Mouse (Mus musculus): ENCODE data around the gene Ddx41. TPM values are rescaled to one million over a fixed set of nuclear protein-coding genes. Genes with fewer than 3 reads are reported as not detected.

The Ddx41 gene
- total and polyA plus RNA-seq, 3 experiments: 59.1 to 101 (median 60.8) TPM

DNA sequence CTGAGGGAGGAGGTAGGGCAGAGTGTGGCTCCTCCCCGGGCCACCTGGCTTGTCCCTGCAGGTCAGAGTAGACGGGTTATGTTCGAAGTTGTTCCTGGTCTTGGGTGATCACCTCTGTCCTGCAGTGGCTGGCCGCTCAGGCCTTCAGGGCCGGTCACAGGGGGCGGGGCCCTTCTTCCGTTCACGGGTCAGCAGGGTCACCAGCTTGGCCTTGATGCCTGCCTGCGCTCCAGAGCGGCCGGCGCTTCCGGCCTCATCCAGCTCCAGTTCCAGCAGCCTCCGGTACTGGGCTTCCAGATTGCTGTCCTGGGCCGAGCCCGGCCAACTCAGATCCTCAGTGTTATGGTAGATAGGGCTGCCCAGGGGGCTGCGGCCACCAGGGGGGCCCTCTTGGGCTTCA is 13.2 kb downstream of the Ddx41 start:
- Histone ChIP-seq H3K4me1 (ENCODE audit: insufficient read depth, low read depth, low read length) (peaks cover 11% of the 10 kb centered on the region), H3K27me3 (ENCODE audit: insufficient read depth, low read length) (peaks cover 42% of the 10 kb centered on the region), H3K9me3 (replicated peaks) (peaks cover 6% of the 10 kb centered on the region; the same call in 1 of the 2 replicates), H3K36me3 (replicated peaks) (peaks cover 4% of the 10 kb centered on the region), H3K4me3 (ENCODE audit: low read depth, low read length) (no peak overlapping the region)
- ATAC-seq (ENCODE audit: extremely low read depth, insufficient number of reproducible peaks, low FRiP score, poor library complexity, severe bottlenecking) (no peak), DNase-seq (ENCODE audit: low spot score) (no peak)
- no peak for TF ChIP-seq TAL1 (conservative IDR thresholded peaks at IDR 0.05; ENCODE audit: low read depth, low read length)
- no peak for TF ChIP-seq POLR2AphosphoS5 (IDR thresholded peaks at IDR 0.05; ENCODE audit: insufficient replicate concordance, low read depth, low read length)

DNA sequence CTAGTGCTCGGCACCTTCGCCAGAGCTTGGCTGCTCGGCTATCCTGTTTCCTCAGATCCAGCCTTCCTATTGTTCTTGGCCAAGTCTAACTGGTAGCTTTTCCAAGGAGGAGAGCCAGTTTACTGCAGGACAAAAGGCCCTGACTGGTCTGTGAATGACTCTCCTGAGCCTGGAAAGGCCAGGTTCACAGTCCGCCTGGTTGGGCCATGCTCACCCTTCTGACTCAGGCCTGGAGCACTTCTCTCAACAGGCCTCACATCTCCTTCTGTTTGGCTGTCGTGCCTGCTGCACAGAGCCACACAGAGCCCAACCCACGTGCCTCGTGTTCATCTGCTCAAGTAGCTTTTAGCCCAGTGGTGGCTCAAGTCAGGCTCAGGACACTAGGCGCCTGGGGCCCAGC is 13.7 kb downstream of the Ddx41 start:
- Histone ChIP-seq H3K36me3 (replicated peaks) (peaks cover 3% of the 10 kb centered on the region), H3K4me3 (ENCODE audit: low read depth, low read length) (no peak overlapping the region), H3K27me3 (ENCODE audit: insufficient read depth, low read length) (peaks cover 42% of the 10 kb centered on the region), H3K9me3 (replicated peaks) (peaks cover 6% of the 10 kb centered on the region; the same call in 1 of the 2 replicates), H3K4me1 (ENCODE audit: insufficient read depth, low read depth, low read length) (peaks cover 6% of the 10 kb centered on the region)
- DNase-seq (ENCODE audit: low spot score) (no peak), ATAC-seq (ENCODE audit: extremely low read depth, insufficient number of reproducible peaks, low FRiP score, poor library complexity, severe bottlenecking) (no peak)
- TF ChIP-seq GATA1 (IDR thresholded peaks at IDR 0.05; ENCODE audit: borderline replicate concordance, low read length) (no peak), CTCF (IDR thresholded peaks at IDR 0.05; ENCODE audit: low read depth, low read length) (no peak), TAL1 (conservative IDR thresholded peaks at IDR 0.05; ENCODE audit: low read depth, low read length) (no peak), GATA2 (IDR thresholded peaks at IDR 0.05; ENCODE audit: borderline replicate concordance, low read depth, low read length) (no peak), POLR2AphosphoS5 (IDR thresholded peaks at IDR 0.05; ENCODE audit: insufficient replicate concordance, low read depth, low read length) (no peak)

DNA sequence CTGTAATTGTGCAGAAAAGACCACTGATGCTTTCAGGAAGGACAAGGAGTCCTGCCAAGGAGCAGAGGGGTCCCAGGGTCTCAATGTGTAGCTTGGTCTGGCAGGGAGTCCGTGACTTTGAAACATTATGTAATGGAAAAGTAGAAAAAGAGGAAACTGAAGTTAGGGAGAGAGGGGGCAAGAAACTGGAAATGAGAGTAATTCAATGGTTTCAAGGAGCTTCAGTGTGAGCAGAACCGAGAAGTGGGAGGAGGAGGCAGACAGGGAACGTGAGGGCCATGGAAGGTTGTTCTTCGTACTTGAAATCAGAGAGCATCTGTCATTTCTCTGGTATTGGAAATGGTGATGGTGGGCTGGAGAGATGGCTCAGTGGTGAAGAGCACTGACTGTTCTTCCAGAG is 16.9 kb downstream of the Ddx41 start:
- TF ChIP-seq POLR2AphosphoS5 (IDR thresholded peaks at IDR 0.05; ENCODE audit: insufficient replicate concordance, low read depth, low read length): no peak
- no peak for TF ChIP-seq TAL1 (conservative IDR thresholded peaks at IDR 0.05; ENCODE audit: low read depth, low read length)
- TF ChIP-seq GATA1 (IDR thresholded peaks at IDR 0.05; ENCODE audit: borderline replicate concordance, low read length): no peak
- TF ChIP-seq CTCF (IDR thresholded peaks at IDR 0.05; ENCODE audit: low read depth, low read length): no peak
- no peak for TF ChIP-seq GATA2 (IDR thresholded peaks at IDR 0.05; ENCODE audit: borderline replicate concordance, low read depth, low read length)
- Histone ChIP-seq H3K27me3 (ENCODE audit: insufficient read depth, low read length) (peaks cover 46% of the 10 kb centered on the region), H3K36me3 (replicated peaks) (no peaks in the 10 kb centered on the region), H3K4me1 (ENCODE audit: insufficient read depth, low read depth, low read length) (peaks cover 2% of the 10 kb centered on the region; the same call in 1 of the 2 replicates), H3K4me3 (ENCODE audit: low read depth, low read length) (no peak overlapping the region), H3K9me3 (replicated peaks) (peaks cover 6% of the 10 kb centered on the region; the same call in 1 of the 2 replicates)
- DNase-seq (ENCODE audit: low spot score) (no peak), ATAC-seq (ENCODE audit: extremely low read depth, insufficient number of reproducible peaks, low FRiP score, poor library complexity, severe bottlenecking) (no peak)

DNA sequence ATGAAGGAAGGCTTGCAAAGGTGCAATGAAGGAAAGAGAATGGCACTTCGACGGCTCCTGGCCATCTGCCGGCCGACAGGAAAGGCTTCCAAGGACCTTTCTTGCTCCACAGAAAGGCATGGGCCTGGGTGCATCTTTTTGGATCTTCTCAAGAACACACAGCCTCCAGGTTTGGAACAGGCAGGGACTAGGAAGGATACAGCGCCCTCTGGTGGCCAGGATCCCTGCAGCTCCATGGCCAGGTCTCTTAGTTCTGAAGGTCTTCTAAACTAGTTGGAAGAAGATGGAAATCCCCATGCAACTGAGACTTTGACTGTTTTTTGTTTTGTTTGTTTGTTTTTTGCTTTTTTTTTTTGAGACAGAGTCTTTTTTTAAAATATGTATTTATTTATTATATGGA is 19.5 kb downstream of the Ddx41 start:
- DNase-seq (ENCODE audit: low spot score) (peak; percentile 42), ATAC-seq (ENCODE audit: extremely low read depth, insufficient number of reproducible peaks, low FRiP score, poor library complexity, severe bottlenecking) (no peak)
- no peak overlapping the region for H3K4me3 ChIP-seq (ENCODE audit: low read depth, low read length)
- no peak for TF ChIP-seq GATA2 (IDR thresholded peaks at IDR 0.05; ENCODE audit: borderline replicate concordance, low read depth, low read length)
- TF ChIP-seq GATA1 (IDR thresholded peaks at IDR 0.05; ENCODE audit: borderline replicate concordance, low read length): no peak
- TF ChIP-seq CTCF (IDR thresholded peaks at IDR 0.05; ENCODE audit: low read depth, low read length): peak; percentile 83
- no peak for TF ChIP-seq POLR2AphosphoS5 (IDR thresholded peaks at IDR 0.05; ENCODE audit: insufficient replicate concordance, low read depth, low read length)
- H3K9me3 ChIP-seq (replicated peaks): peaks cover 6% of the 10 kb centered on the region; the same call in 1 of the 2 replicates
- H3K36me3 ChIP-seq (replicated peaks): no peaks in the 10 kb centered on the region
- H3K4me1 ChIP-seq (ENCODE audit: insufficient read depth, low read depth, low read length): peaks cover 23% of the 10 kb centered on the region
- H3K27me3 ChIP-seq (ENCODE audit: insufficient read depth, low read length): peaks cover 26% of the 10 kb centered on the region

DNA sequence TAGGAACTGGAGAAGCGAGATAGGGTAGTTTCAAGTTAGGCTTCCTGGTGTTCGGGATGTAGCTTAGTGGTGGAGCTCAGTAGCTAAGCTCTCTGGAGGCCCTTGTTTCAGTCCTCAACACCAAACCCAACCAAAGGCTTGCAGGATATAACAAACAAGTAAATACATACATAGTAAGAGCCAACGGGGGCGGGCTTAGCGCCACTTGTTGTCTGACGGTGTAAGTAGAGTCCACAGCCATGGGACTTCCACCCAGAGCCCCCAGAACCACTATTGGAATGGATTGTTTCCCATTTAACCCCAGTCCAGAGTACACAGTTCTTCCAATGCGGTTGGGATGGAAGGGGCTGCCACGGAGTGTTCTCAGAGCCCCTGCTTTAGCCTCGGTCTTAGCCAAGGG is 22.6 kb downstream of the Ddx41 start:
- TF ChIP-seq TAL1 (conservative IDR thresholded peaks at IDR 0.05; ENCODE audit: low read depth, low read length) (no peak), GATA2 (IDR thresholded peaks at IDR 0.05; ENCODE audit: borderline replicate concordance, low read depth, low read length) (no peak), GATA1 (IDR thresholded peaks at IDR 0.05; ENCODE audit: borderline replicate concordance, low read length) (no peak), CTCF (IDR thresholded peaks at IDR 0.05; ENCODE audit: low read depth, low read length) (no peak), POLR2AphosphoS5 (IDR thresholded peaks at IDR 0.05; ENCODE audit: insufficient replicate concordance, low read depth, low read length) (no peak)
- no peak for DNase-seq (ENCODE audit: low spot score)
- Histone ChIP-seq H3K9me3 (replicated peaks) (no peaks in the 10 kb centered on the region), H3K4me3 (ENCODE audit: low read depth, low read length) (peak overlapping the region; percentile 85; the same call in 1 of the 2 replicates), H3K36me3 (replicated peaks) (peaks cover 26% of the 10 kb centered on the region), H3K4me1 (ENCODE audit: insufficient read depth, low read depth, low read length) (peaks cover 48% of the 10 kb centered on the region), H3K27me3 (ENCODE audit: insufficient read depth, low read length) (peaks cover 12% of the 10 kb centered on the region)
- no peak for ATAC-seq (ENCODE audit: extremely low read depth, insufficient number of reproducible peaks, low FRiP score, poor library complexity, severe bottlenecking)

DNA sequence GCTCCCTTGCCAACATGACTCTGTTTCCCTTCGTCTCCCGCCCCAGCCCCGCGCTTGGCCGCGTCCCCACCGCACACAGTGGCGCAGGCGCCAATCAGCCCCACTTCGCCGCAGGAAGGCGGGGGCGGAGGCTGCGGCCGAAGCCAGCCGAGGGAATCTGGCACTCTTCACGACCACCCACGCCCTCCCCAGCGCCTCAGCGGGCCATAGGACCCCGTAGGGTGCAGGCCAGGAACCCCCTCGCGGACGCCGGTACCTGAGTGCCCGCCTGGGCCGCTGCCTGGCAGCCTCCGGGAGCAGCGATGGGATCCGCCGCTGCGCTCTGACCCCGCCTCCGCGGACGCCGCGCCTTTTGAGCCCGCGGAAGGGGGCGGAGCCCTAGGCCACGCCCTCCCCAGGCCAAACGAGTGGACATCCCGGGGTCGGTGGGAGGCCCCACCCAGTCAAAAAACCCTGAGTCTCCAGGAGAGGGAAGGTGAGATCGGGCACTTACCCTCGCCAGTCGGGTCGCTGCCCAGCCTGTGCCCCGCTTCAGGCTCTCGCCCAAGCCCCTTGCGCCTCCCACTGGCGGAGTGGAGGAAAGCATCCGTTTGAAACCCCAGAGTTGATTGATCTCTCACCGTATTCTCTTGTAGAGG is 23.2 kb downstream of the Ddx41 start, which contains the start of gene Pdlim7:
Pdlim7 (minus strand) TSS at position 566 of the 638 bp plus-strand sequence.
- H3K4me1 ChIP-seq (ENCODE audit: insufficient read depth, low read depth, low read length): peaks cover 48% of the 10 kb centered on the region

More for the DNA sequence above, 23.2 kb downstream of the Ddx41 start, which contains the start of gene Pdlim7:
- ATAC-seq (ENCODE audit: extremely low read depth, insufficient number of reproducible peaks, low FRiP score, poor library complexity, severe bottlenecking) (peak; percentile 16; the same call in 1 of the 2 replicates), DNase-seq (ENCODE audit: low spot score) (peak; percentile 72)
- H3K27me3 ChIP-seq (ENCODE audit: insufficient read depth, low read length): peaks cover 12% of the 10 kb centered on the region
- peaks cover 32% of the 10 kb centered on the region for H3K36me3 ChIP-seq (replicated peaks)
- no peaks in the 10 kb centered on the region for H3K9me3 ChIP-seq (replicated peaks)
- peak within 1 kb of the TSS; percentile 85 for H3K4me3 ChIP-seq (ENCODE audit: low read depth, low read length)
- TF ChIP-seq CTCF (IDR thresholded peaks at IDR 0.05; ENCODE audit: low read depth, low read length) (peak; percentile 71), POLR2AphosphoS5 (IDR thresholded peaks at IDR 0.05; ENCODE audit: insufficient replicate concordance, low read depth, low read length) (no peak)
